Mouse (Mus musculus): ENCODE measurements around the gene Hist1h2bq.
A peak's percentile ranks its signal among the peaks of the same experiment; 100 is the strongest.

DNA sequence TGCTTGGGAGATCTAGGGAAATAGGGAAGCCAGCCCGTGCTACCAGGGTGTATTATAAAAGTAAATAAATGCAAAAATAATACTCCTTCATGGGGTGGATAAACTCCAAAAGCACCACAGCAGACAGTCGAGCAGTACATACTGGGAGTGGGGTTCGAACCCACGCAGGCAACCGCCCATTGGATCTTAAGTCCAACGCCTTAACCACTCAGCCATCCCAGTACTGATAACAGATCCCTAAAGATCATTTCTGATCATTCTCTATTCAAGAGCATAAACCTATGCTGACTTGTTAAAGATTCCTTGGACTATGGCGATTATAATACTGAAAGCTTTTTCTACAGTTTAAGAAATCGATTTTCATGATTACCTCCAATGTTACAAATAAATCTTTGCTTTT, 37.9 kb upstream of the Hist1h2bq start:
- TF ChIP-seq SIN3A (IDR thresholded peaks at IDR 0.05; ENCODE audit: low read length) (no peak), ZC3H11A (IDR thresholded peaks at IDR 0.05; ENCODE audit: low read depth, low read length) (no peak), POLR2AphosphoS2 (IDR thresholded peaks at IDR 0.05; ENCODE audit: low read depth, low read length) (no peak), CTCF (conservative IDR thresholded peaks at IDR 0.05 in 1 of 2, IDR thresholded peaks at IDR 0.05 in 1 of 2; ENCODE audit: low read depth in 2 of 2, low read length in 2 of 2) (no peak), USF1 (IDR thresholded peaks at IDR 0.05; ENCODE audit: low read depth, low read length) (no peak), POLR2A (IDR thresholded peaks at IDR 0.05; ENCODE audit: low read depth, low read length) (no peak), EP300 (IDR thresholded peaks at IDR 0.05; ENCODE audit: low read length) (no peak), ZKSCAN1 (IDR thresholded peaks at IDR 0.05; ENCODE audit: borderline replicate concordance, low read depth, low read length) (no peak), E2F4 (IDR thresholded peaks at IDR 0.05; ENCODE audit: insufficient replicate concordance, low read depth, low read length) (0 out of 2 replicates have a peak, but pooled peaks have one; percentile 72), MAZ (IDR thresholded peaks at IDR 0.05; ENCODE audit: low read depth, low read length) (no peak), TCF12 (IDR thresholded peaks at IDR 0.05; ENCODE audit: low read depth, low read length) (no peak), MXI1 (IDR thresholded peaks at IDR 0.05; ENCODE audit: low read depth, low read length) (no peak), NRF1 (IDR thresholded peaks at IDR 0.05; ENCODE audit: low read depth, low read length) (peak; percentile 38; the same call in 1 of the 2 replicates)
